Mouse (Mus musculus) heart, adult 8-10 months (tissue): ENCODE results near the gene Hoxd3. TPM values are rescaled to one million over a fixed set of nuclear protein-coding genes. Genes with fewer than 3 reads are reported as not detected.

Experiments
- DNase-seq: peaks from one replicate; pipeline ENCODE4 v3.0.0; 2022; ENCODE audit warnings: low spot score
- microRNA-seq: library from miRNA; unstranded; fragments of <30 nt; microRNA quantifications from one replicate; pipeline ENCODE4 v1.2.0, GENCODE M21; 2022
- total RNA-seq, 4 experiments: library from RNA; stranded (reverse); gene quantifications; 2 replicates each; pipeline ENCODE4 v1.2.4; 2022

Gene Hoxd3
- total RNA-seq, 4 experiments from 2014 or later = 0.16 TPM; not detected in 3

DNA sequence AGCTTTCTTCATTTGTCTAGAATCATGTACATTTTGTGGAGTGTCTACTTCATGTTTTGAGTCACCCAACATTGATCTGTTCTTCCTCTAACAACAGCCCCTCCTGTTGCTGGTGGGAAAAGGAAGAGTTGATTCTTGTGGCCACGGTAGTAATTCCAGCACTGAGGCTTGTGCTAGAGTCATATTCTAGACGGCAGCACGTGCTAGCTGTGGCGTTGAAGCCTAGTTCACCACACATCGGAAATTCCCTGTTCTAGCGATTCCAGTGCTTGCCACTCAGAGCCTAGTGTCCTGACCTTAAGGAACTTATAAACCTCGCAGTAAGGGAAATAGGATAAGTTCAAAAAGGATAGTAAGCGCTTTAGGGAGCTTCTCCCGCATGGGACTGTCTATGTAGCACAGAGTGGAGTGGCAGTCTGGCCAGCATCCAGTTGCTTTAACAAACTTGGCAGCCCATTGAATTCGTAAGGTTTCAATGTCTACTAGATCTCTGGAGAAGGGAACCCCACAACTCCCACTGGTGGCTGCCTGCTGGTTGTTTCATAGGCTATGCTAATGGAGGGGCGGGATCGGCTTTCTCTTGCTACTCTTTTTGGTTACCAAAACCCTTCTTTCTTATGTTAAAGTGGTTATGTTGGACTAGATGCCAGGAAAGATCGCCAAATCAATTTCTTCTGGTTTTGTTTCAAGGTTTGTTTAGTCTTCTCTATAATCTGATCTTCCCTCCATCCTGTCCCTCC, 66.0 kb downstream of the Hoxd3 start:
- DNase-seq = no peak

DNA sequence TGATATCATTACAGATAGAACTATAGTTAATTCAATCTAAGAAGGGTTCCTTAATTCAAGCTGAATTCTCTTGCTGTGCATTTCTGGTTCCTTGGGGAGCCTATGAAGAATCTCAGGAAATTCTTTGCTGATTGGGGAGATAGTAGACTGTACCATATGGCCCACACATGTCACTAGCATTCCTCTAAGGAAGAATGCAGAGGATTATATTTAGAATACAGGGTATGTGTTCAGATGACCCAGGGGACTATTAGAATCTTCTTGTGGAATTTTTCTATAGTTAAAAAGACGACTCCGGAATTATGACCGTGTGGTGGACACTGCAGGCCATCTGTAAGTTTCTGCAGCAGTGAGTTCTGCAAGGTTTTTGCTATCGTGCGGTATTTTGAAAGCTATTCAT, 69.7 kb downstream of the Hoxd3 start:
- no peak for DNase-seq

DNA sequence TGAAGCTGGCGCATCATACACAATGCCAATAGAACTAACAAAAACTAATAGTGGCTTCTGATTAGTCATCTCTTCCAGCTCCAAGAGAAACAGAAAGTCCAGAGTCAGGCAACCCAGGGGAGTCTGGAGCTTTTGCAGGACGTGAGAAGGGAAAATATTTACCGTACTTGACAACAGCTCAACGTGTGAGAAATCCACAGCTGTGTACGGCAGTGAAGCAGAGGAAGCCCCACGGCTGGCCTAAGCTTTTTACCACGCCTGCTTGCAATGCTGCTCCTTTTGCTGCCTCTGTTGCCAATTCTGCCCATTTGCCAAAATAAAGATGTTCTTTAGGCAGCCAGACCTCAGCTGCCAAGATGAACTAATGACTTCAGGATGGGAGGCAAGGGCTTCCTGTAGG, 83.8 kb downstream of the Hoxd3 start:
- peak; percentile 24 for DNase-seq

Small RNA genes lying within 50 kb of the gene (microRNA-seq; reads per million reads assigned to microRNA genes)
- gene Gm44463 (not detected), gene Mir10b (962 reads per million, percentile 82 among the genes with 10 or more reads in this experiment)

Other genes starting within 250 kb of the Hoxd3 start
- 10 to 100 TPM; 18.7 to 23.7 (median 22.6) TPM for gene Lnpk, start 132.5 kb upstream of the Hoxd3 start, total RNA-seq
- gene Evx2, start 52.4 kb upstream of the Hoxd3 start, total RNA-seq = not detected
- gene Hoxd13, start 43.6 kb upstream of the Hoxd3 start, total RNA-seq = not detected
- gene Hoxd12, start 36.9 kb upstream of the Hoxd3 start, total RNA-seq = not detected
- gene Hoxd11, start 32.4 kb upstream of the Hoxd3 start, total RNA-seq = not detected
- gene Hoxd10, start 20.0 kb upstream of the Hoxd3 start, total RNA-seq = under 1 TPM in 1 of 4 experiments, not detected in 3; 0.12 TPM
- under 1 TPM; 0.22 to 0.49 (median 0.48) TPM for gene Hoxd9, start 14.2 kb upstream of the Hoxd3 start, total RNA-seq
- gene Hoxd8, start 7.3 kb upstream of the Hoxd3 start, total RNA-seq = 1 to 10 TPM in 1 of 4 experiments, under 1 TPM in 3; 0.53 to 1.5 (median 0.76) TPM
- gene Hoxd4, start within 50 bp of the Hoxd3 start, total RNA-seq = under 1 TPM; 0.32 to 0.79 (median 0.38) TPM
- gene Gm28230, start 14.8 kb downstream of the Hoxd3 start, total RNA-seq = not detected
- not detected for gene Hoxd1, start 51.1 kb downstream of the Hoxd3 start, total RNA-seq
- 100 to 1,000 TPM; 111 to 125 (median 119) TPM for gene Mtx2, start 113.9 kb downstream of the Hoxd3 start, total RNA-seq